Mouse (Mus musculus) CH12.LX (cell line): ENCODE measurements at regions not wholly inside any gene's neighbourhood (a gene's known extent, or its start where the extent isn't known, plus 50 kb on each side); places are given as distances from the start of the nearest gene placed in this dataset.

ENCODE experiments used
- CTCF ChIP-seq, 2 experiments: IDR thresholded peaks in 1 of 2; conservative IDR thresholded peaks in 1 of 2; 2 replicates each; pipeline ENCODE4 v1.5.1; 2011 to 2012; ENCODE audit warnings: low read depth in 2 of 2, low read length in 2 of 2, improper control_type of control experiment in 1 of 2, inconsistent platforms in 1 of 2, mild to moderate bottlenecking in 1 of 2, moderate library complexity in 1 of 2
- NELFE ChIP-seq: IDR thresholded peaks from 2 replicates; pipeline ENCODE4 v1.6.1; 2011; ENCODE audit warnings: low read depth, low read length, improper control_type of control experiment

DNA sequence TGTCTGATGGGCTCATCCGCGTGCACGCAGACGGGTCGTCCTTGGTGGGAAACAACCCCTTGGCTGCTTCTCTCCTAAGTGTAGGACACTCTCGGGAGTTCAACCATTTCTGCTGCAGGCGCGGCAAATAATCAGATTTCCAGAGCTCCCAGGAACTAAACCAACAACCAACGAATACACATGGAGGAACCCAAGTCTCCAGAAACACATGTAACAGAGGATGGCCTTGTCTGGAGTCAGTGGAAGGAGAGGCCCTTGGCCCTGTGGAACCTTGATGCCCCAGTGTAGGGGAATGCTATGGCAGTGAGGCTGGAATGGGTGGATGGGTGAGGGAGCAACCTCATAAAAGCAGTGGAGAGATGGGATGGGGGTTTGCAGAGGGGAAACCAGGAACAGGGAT lies 1043.4 kb upstream of the Sel1l start:
- TF ChIP-seq NELFE: no peak
- no peak for TF ChIP-seq CTCF (conservative IDR thresholded peaks at IDR 0.05 in 1 of 2, IDR thresholded peaks at IDR 0.05 in 1 of 2; ENCODE audit: low read depth in 2 of 2, low read length in 2 of 2)
